ENCODE assay signal across 8 mouse cellular contexts in genomic region chr15:97907801-97908751, GRCm38 (mm10). TPM values are rescaled to one million over a fixed set of nuclear protein-coding genes. Genes with fewer than 3 reads are reported as not detected.
A peak's percentile ranks its signal among the peaks of the same experiment; 100 is the strongest.
DNase-seq lines count a peak whose midpoint lies in the region; ATAC-seq and TF ChIP-seq lines count a peak whose summit lies in the region.

No protein-coding gene starts in this region.

- peak overlapping the region; percentile 60 for H3K9ac ChIP-seq in ES-Bruce4 (ENCODE audit: low read depth, poor library complexity, severe bottlenecking)
- peak overlapping the region; percentile 50 for H3K9ac ChIP-seq in forebrain, embryonic 13.5 days
- H3K9ac ChIP-seq in hindbrain, embryonic 13.5 days, result peak overlapping the region; percentile 58
- H3K9ac ChIP-seq in liver, embryonic 11.5 days (ENCODE audit: low read depth, low read length), result peak overlapping the region; percentile 30; the same call in 1 of the 2 replicates

- peak overlapping the region; percentile 16 for H3ac ChIP-seq in myocyte (ENCODE audit: control insufficient read depth, insufficient read length)

- no peaks in the 10 kb centered on the region for H3K27me3 ChIP-seq in ES-Bruce4 (ENCODE audit: control insufficient read depth, insufficient read depth, low read length, poor library complexity, severe bottlenecking)
- peaks cover 41% of the 10 kb centered on the region for H3K27me3 ChIP-seq in forebrain, embryonic 13.5 days
- peaks cover 61% of the 10 kb centered on the region for H3K27me3 ChIP-seq in hindbrain, embryonic 13.5 days
- peaks cover 26% of the 10 kb centered on the region for H3K27me3 ChIP-seq in liver, embryonic 11.5 days (replicated peaks; ENCODE audit: control insufficient read depth, insufficient read depth, low read length)
- no peaks in the 10 kb centered on the region for H3K27me3 ChIP-seq in myocyte (ENCODE audit: control insufficient read depth, insufficient read depth, insufficient read length)

- peak overlapping the region; percentile 65 for H3K4me2 ChIP-seq in forebrain, embryonic 13.5 days
- peak overlapping the region; percentile 66 for H3K4me2 ChIP-seq in hindbrain, embryonic 13.5 days
- H3K4me2 ChIP-seq in liver, embryonic 11.5 days, result peak overlapping the region; percentile 97
- peak overlapping the region; percentile 86 for H3K4me2 ChIP-seq in myocyte (ENCODE audit: low read depth)

- no peak for TF ChIP-seq CTCF in ES-Bruce4 (IDR thresholded peaks at IDR 0.05; ENCODE audit: low read depth, low read length)

- no peak for TF ChIP-seq EP300 in ES-Bruce4 (IDR thresholded peaks at IDR 0.05; ENCODE audit: insufficient read depth, low read depth, low read length)

- ATAC-seq in forebrain, embryonic 13.5 days, result peak; percentile 76; the same call in 1 of the 2 replicates
- peak; percentile 59; the same call in 1 of the 2 replicates for ATAC-seq in hindbrain, embryonic 13.5 days (ENCODE audit: low FRiP score)
- peak; percentile 85 for ATAC-seq in liver, embryonic 11.5 days (replicated peaks; ENCODE audit: low FRiP score)

- 1% methylated on average over 59 of the region's 59 CpGs for WGBS in forebrain, embryonic 13.5 days
- under 1% methylated on average over 58 of the region's 59 CpGs for WGBS in hindbrain, embryonic 13.5 days
- 1% methylated on average over 59 of the region's 59 CpGs for WGBS in liver, embryonic 11.5 days

- DNase-seq in adrenal gland, postnatal 25 days, result peak; percentile 78
- DNase-seq in liver, embryonic 11.5 days (ENCODE audit: low spot score), result peak; percentile 84
- peak; percentile 81 for DNase-seq in testis, postnatal 10 days (ENCODE audit: low spot score)
- no peak for DNase-seq in layer of hippocampus, postnatal 25 days (ENCODE audit: extremely low spot score in 1 of 2, low spot score in 1 of 2)

- H3K9me3 ChIP-seq in ES-Bruce4 (replicated peaks; ENCODE audit: control insufficient read depth, insufficient read depth, low read length, poor library complexity, severe bottlenecking), result no peaks in the 10 kb centered on the region
- H3K9me3 ChIP-seq in forebrain, embryonic 13.5 days (replicated peaks), result no peaks in the 10 kb centered on the region
- no peaks in the 10 kb centered on the region for H3K9me3 ChIP-seq in hindbrain, embryonic 13.5 days
- no peaks in the 10 kb centered on the region for H3K9me3 ChIP-seq in liver, embryonic 11.5 days (ENCODE audit: control insufficient read depth, low read length)

- H3K79me2 ChIP-seq in myocyte (ENCODE audit: control insufficient read depth, insufficient read depth), result peaks cover 20% of the 10 kb centered on the region

- H3K36me3 ChIP-seq in ES-Bruce4 (ENCODE audit: control insufficient read depth, insufficient read depth, low read length, poor library complexity, severe bottlenecking) (no peaks in the 10 kb centered on the region), myocyte (ENCODE audit: control insufficient read depth, insufficient read depth) (no peaks in the 10 kb centered on the region)
- no peaks in the 10 kb centered on the region for H3K36me3 ChIP-seq in forebrain, embryonic 13.5 days (ENCODE audit: poor library complexity, severe bottlenecking)
- H3K36me3 ChIP-seq in hindbrain, embryonic 13.5 days, result no peaks in the 10 kb centered on the region
- H3K36me3 ChIP-seq in liver, embryonic 11.5 days (ENCODE audit: control insufficient read depth, insufficient read depth, low read length), result no peaks in the 10 kb centered on the region

- H3K27ac ChIP-seq in ES-Bruce4 (ENCODE audit: insufficient read depth, low read length), result no peak overlapping the region
- H3K27ac ChIP-seq in forebrain, embryonic 13.5 days, result no peak overlapping the region
- H3K27ac ChIP-seq in hindbrain, embryonic 13.5 days, result no peak overlapping the region
- no peak overlapping the region for H3K27ac ChIP-seq in liver, embryonic 11.5 days (ENCODE audit: low read depth, low read length)

- H3K4me3 ChIP-seq in ES-Bruce4 (ENCODE audit: low read depth, low read length), result peak overlapping the region; percentile 70
- peak overlapping the region; percentile 41 for H3K4me3 ChIP-seq in forebrain, embryonic 13.5 days
- peak overlapping the region; percentile 38 for H3K4me3 ChIP-seq in hindbrain, embryonic 13.5 days
- peak overlapping the region; percentile 55 for H3K4me3 ChIP-seq in liver, embryonic 11.5 days (ENCODE audit: low read depth, low read length)
- peak overlapping the region; percentile 58 for H3K4me3 ChIP-seq in myocyte

- TF ChIP-seq POLR2A in ES-Bruce4 (IDR thresholded peaks at IDR 0.05; ENCODE audit: insufficient read depth, low read length), result no peak
- TF ChIP-seq POLR2A in myocyte (IDR thresholded peaks at IDR 0.05; ENCODE audit: insufficient read length, low read depth), result peak; percentile 70

- no peaks in the 10 kb centered on the region for H3K4me1 ChIP-seq in ES-Bruce4 (ENCODE audit: control insufficient read depth, insufficient read depth, low read length)
- H3K4me1 ChIP-seq in forebrain, embryonic 13.5 days, result peaks cover 13% of the 10 kb centered on the region
- H3K4me1 ChIP-seq in hindbrain, embryonic 13.5 days (replicated peaks), result peaks cover 20% of the 10 kb centered on the region
- peaks cover 17% of the 10 kb centered on the region for H3K4me1 ChIP-seq in liver, embryonic 11.5 days (replicated peaks; ENCODE audit: control insufficient read depth, insufficient read depth, low read length)

TF ChIP-seq in myocyte, 11 proteins besides CTCF, POLR2A, EP300 and RAD21:
- TF ChIP-seq E2F4 (IDR thresholded peaks at IDR 0.05; ENCODE audit: insufficient read depth) (no peak), MYOG (IDR thresholded peaks at IDR 0.05; ENCODE audit: control insufficient read depth in 1 of 3, insufficient read depth in 1 of 3, insufficient read length in 2 of 3, low read depth in 2 of 3) (peak in 1 of 3 experiments; percentile 6), TCF3 (IDR thresholded peaks at IDR 0.05; ENCODE audit: insufficient read length, low read depth) (no peak), MYOD1 (IDR thresholded peaks at IDR 0.05; ENCODE audit: control insufficient read depth in 1 of 3, insufficient read length in 2 of 3, low read depth in 2 of 3) (no peak), SRF (IDR thresholded peaks at IDR 0.05; ENCODE audit: control insufficient read depth, insufficient read length, low read depth) (no peak), CEBPB (IDR thresholded peaks at IDR 0.05; ENCODE audit: insufficient read depth, poor library complexity, severe bottlenecking) (no peak), TCF12 (IDR thresholded peaks at IDR 0.05; ENCODE audit: insufficient read depth, poor library complexity, severe bottlenecking) (no peak), USF1 (IDR thresholded peaks at IDR 0.05; ENCODE audit: low read depth) (no peak), POLR2AphosphoS2 (IDR thresholded peaks at IDR 0.05; ENCODE audit: insufficient read length, low read depth) (peak; percentile 48), MAX (IDR thresholded peaks at IDR 0.05; ENCODE audit: low read depth) (no peak), REST (IDR thresholded peaks at IDR 0.05; ENCODE audit: insufficient read depth, insufficient read length) (no peak)

RNA-seq across cellular contexts. Expression of gene Vdr, which starts 2.4 kb away (rescaled TPM):
- polyA plus RNA-seq in ES-Bruce4 (2011; ENCODE audit: insufficient read depth, insufficient read length, low read depth, missing spikeins), result 1.5 and 1.6 TPM in 2 replicates
- 6.0 and 8.0 TPM in 2 replicates for total RNA-seq in adrenal gland, postnatal 25 days (2021)
- polyA plus RNA-seq in forebrain, embryonic 13.5 days (2015; fragmentation: Nextera tagmentation; extraction: Ambion mirVana), result 0.05 TPM in 1 of 2 replicates, not detected in the other
- polyA plus RNA-seq in hindbrain, embryonic 13.5 days (2015; fragmentation: Nextera tagmentation; extraction: Ambion mirVana), result 0.04 and 0.06 TPM in 2 replicates
- polyA plus RNA-seq in liver, embryonic 11.5 days (2014; fragmentation: Nextera tagmentation; extraction: Ambion mirVana), result 0.96 and 1.2 TPM in 2 replicates
- polyA plus RNA-seq in myocyte (2012; fragmentation: generic; extraction: Trizol), result 9.8 TPM
- under 1 TPM in 1 of 2 experiments, not detected in 1; 0.07 TPM for total RNA-seq in layer of hippocampus, postnatal 25 days (2021)

RNA-seq across cellular contexts. Expression of gene Tmem106c, which starts 55.9 kb away (rescaled TPM):
- polyA plus RNA-seq in ES-Bruce4 (2011; ENCODE audit: insufficient read depth, insufficient read length, low read depth, missing spikeins), result 48.5 and 49.2 TPM in 2 replicates
- 43.9 and 68.2 TPM in 2 replicates for total RNA-seq in adrenal gland, postnatal 25 days (2021)
- polyA plus RNA-seq in forebrain, embryonic 13.5 days (2015; fragmentation: Nextera tagmentation; extraction: Ambion mirVana), result 46.9 and 56.2 TPM in 2 replicates
- 53.6 and 58.3 TPM in 2 replicates for polyA plus RNA-seq in hindbrain, embryonic 13.5 days (2015; fragmentation: Nextera tagmentation; extraction: Ambion mirVana)
- 25.7 and 28.0 TPM in 2 replicates for polyA plus RNA-seq in liver, embryonic 11.5 days (2014; fragmentation: Nextera tagmentation; extraction: Ambion mirVana)
- polyA plus RNA-seq in myocyte (2012; fragmentation: generic; extraction: Trizol), result 11.5 TPM
- 10 to 100 TPM; 26.8 to 27.2 TPM for total RNA-seq in layer of hippocampus, postnatal 25 days (2021)

Comparison
In these comparisons a context has a peak if more than half of its experiments do, and no peak if none do; other contexts are left out.
1. DNase-seq: peak in adrenal gland, postnatal 25 days (single experiment), liver, embryonic 11.5 days (single experiment) and testis, postnatal 10 days (single experiment); none in layer of hippocampus, postnatal 25 days (0 of 2).
2. Peak in every context shown above with its lines, with median percentiles within 50 percentile points of each other: H3K4me3 ChIP-seq, H3K9ac ChIP-seq, ATAC-seq and H3K4me2 ChIP-seq.